Mouse (Mus musculus): Measurements from ENCODE around the gene Dusp1.

- no peak for TF ChIP-seq MYOG (IDR thresholded peaks at IDR 0.05; ENCODE audit: control insufficient read depth in 1 of 3, insufficient read depth in 1 of 3, insufficient read length in 2 of 3, low read depth in 2 of 3)
- TF ChIP-seq MAX (IDR thresholded peaks at IDR 0.05; ENCODE audit: low read depth): no peak
- no peak for TF ChIP-seq POLR2A (IDR thresholded peaks at IDR 0.05; ENCODE audit: insufficient read length, low read depth)
Measured at GRCm38 (mm10) chr17:26583606-26584005, 21.7 kb upstream of the Dusp1 start.

All from myocyte (in vitro differentiated cells).